14 mouse cellular contexts compared by ENCODE assay signal in genomic region chr13:35785330-35785939, GRCm38 (mm10).
"Had no signal": no experiment of that assay in that cellular context is flagged by ENCODE, and none has a peak within 500 bp of the region (broad histone marks: within the 10 kb centered on the region; RNA-seq: fewer than 3 reads in every experiment).

No protein-coding gene starts in this region.

- H3K4me2 ChIP-seq: limb, embryonic 15.5 days; lung, embryonic 15.5 days; midbrain, embryonic 11.5 days; midbrain, embryonic 15.5 days; neural tube, embryonic 12.5 days; stomach, embryonic 15.5 days had no signal

- H3K27ac ChIP-seq: limb, embryonic 15.5 days; lung, embryonic 15.5 days; macrophage; midbrain, embryonic 15.5 days; neural tube, embryonic 12.5 days; stomach, embryonic 15.5 days had no signal

- H3K9ac ChIP-seq: limb, embryonic 15.5 days; lung, embryonic 15.5 days; midbrain, embryonic 15.5 days; neural tube, embryonic 12.5 days; stomach, embryonic 15.5 days had no signal

- H3K4me3 ChIP-seq: limb, embryonic 15.5 days; lung, embryonic 15.5 days; megakaryocyte, embryonic 14.5 days; midbrain, embryonic 15.5 days; neural tube, embryonic 12.5 days; stomach, embryonic 15.5 days had no signal

- DNase-seq: kidney, adult 11 months; kidney, adult 9 months; layer of hippocampus, adult 9-11 months; layer of hippocampus, postnatal 36 days; lung, postnatal 14 days; thymus, postnatal 36 days had no signal

- H3K4me1 ChIP-seq: neural tube, embryonic 12.5 days had no signal

- H3K9me3 ChIP-seq: limb, embryonic 15.5 days; lung, embryonic 15.5 days; megakaryocyte, embryonic 14.5 days; midbrain, embryonic 15.5 days; neural tube, embryonic 12.5 days; stomach, embryonic 15.5 days had no signal

- H3K27me3 ChIP-seq: limb, embryonic 15.5 days; lung, embryonic 15.5 days; megakaryocyte, embryonic 14.5 days; midbrain, embryonic 15.5 days; neural tube, embryonic 12.5 days; stomach, embryonic 15.5 days had no signal

- H3K36me3 ChIP-seq: limb, embryonic 15.5 days; lung, embryonic 15.5 days; midbrain, embryonic 15.5 days; neural tube, embryonic 12.5 days; stomach, embryonic 15.5 days had no signal

- ATAC-seq: midbrain, embryonic 15.5 days had no signal
